Mouse (Mus musculus): ENCODE data around the gene Dhx35. TPM values are rescaled to one million over a fixed set of nuclear protein-coding genes. Genes with fewer than 3 reads are reported as not detected.
A peak's percentile ranks its signal among the peaks of the same experiment; 100 is the strongest.

Gene Dhx35
- polyA plus RNA-seq, 1 experiment, result 23.3 TPM

GRCm38 (mm10) chr2:158864126-158864458 is 69.5 kb downstream of the Dhx35 start:
- no peaks in the 10 kb centered on the region for H3K27me3 ChIP-seq (ENCODE audit: control insufficient read depth, insufficient read depth, low read length)
- TF ChIP-seq CTCF (IDR thresholded peaks at IDR 0.05; ENCODE audit: borderline replicate concordance, insufficient read depth, low read depth, low read length), result no peak
- TF ChIP-seq POLR2A (IDR thresholded peaks at IDR 0.05; ENCODE audit: borderline replicate concordance, insufficient read depth, low read length), result no peak
- no peaks in the 10 kb centered on the region for H3K4me1 ChIP-seq (ENCODE audit: control insufficient read depth, insufficient read depth, low read length)
- no peak overlapping the region for H3K27ac ChIP-seq (ENCODE audit: insufficient read depth, low read length)
- 85% methylated on average over 4 of the region's 4 CpGs for WGBS
- no peak for DNase-seq
- H3K4me3 ChIP-seq (replicated peaks; ENCODE audit: insufficient read depth, low read depth, low read length), result no peak overlapping the region

- peak; percentile 42 to 68 for DNase-seq
- peak; percentile 78 for TF ChIP-seq CTCF (IDR thresholded peaks at IDR 0.05; ENCODE audit: borderline replicate concordance, insufficient read depth, low read depth, low read length)
- no peak for TF ChIP-seq POLR2A (IDR thresholded peaks at IDR 0.05; ENCODE audit: borderline replicate concordance, insufficient read depth, low read length)
- H3K27ac ChIP-seq (ENCODE audit: insufficient read depth, low read length), result no peak overlapping the region
- H3K27me3 ChIP-seq (ENCODE audit: control insufficient read depth, insufficient read depth, low read length), result no peaks in the 10 kb centered on the region
- H3K4me1 ChIP-seq (ENCODE audit: control insufficient read depth, insufficient read depth, low read length), result no peaks in the 10 kb centered on the region
- 33% methylated on average over 10 of the region's 10 CpGs for WGBS
- no peak overlapping the region for H3K4me3 ChIP-seq (replicated peaks; ENCODE audit: insufficient read depth, low read depth, low read length)
Observed at GRCm38 (mm10) chr2:158865358-158865757, 70.8 kb downstream of the Dhx35 start.

GRCm38 (mm10) chr2:158886571-158886970 is 92.0 kb downstream of the Dhx35 start:
- WGBS, result 52% methylated on average over 6 of the region's 6 CpGs
- Histone ChIP-seq H3K27ac (ENCODE audit: insufficient read depth, low read length) (no peak overlapping the region), H3K4me1 (ENCODE audit: control insufficient read depth, insufficient read depth, low read length) (no peaks in the 10 kb centered on the region), H3K27me3 (ENCODE audit: control insufficient read depth, insufficient read depth, low read length) (no peaks in the 10 kb centered on the region), H3K4me3 (replicated peaks; ENCODE audit: insufficient read depth, low read depth, low read length) (no peak overlapping the region)
- no peak for TF ChIP-seq CTCF (IDR thresholded peaks at IDR 0.05; ENCODE audit: borderline replicate concordance, insufficient read depth, low read depth, low read length)
- no peak for TF ChIP-seq POLR2A (IDR thresholded peaks at IDR 0.05; ENCODE audit: borderline replicate concordance, insufficient read depth, low read length)
- no peak for DNase-seq

GRCm38 (mm10) chr2:158888531-158888930 is 93.9 kb downstream of the Dhx35 start:
- H3K4me1 ChIP-seq (ENCODE audit: control insufficient read depth, insufficient read depth, low read length), result no peaks in the 10 kb centered on the region
- 5% methylated on average over 5 of the region's 5 CpGs for WGBS
- DNase-seq, result peak in 1 of 2 experiments; percentile 17
- H3K27ac ChIP-seq (ENCODE audit: insufficient read depth, low read length), result no peak overlapping the region
- no peaks in the 10 kb centered on the region for H3K27me3 ChIP-seq (ENCODE audit: control insufficient read depth, insufficient read depth, low read length)
- TF ChIP-seq POLR2A (IDR thresholded peaks at IDR 0.05; ENCODE audit: borderline replicate concordance, insufficient read depth, low read length) (no peak), CTCF (IDR thresholded peaks at IDR 0.05; ENCODE audit: borderline replicate concordance, insufficient read depth, low read depth, low read length) (no peak)
- no peak overlapping the region for H3K4me3 ChIP-seq (replicated peaks; ENCODE audit: insufficient read depth, low read depth, low read length)

GRCm38 (mm10) chr2:158889201-158889600 is 94.6 kb downstream of the Dhx35 start:
- TF ChIP-seq POLR2A (IDR thresholded peaks at IDR 0.05; ENCODE audit: borderline replicate concordance, insufficient read depth, low read length) (no peak), CTCF (IDR thresholded peaks at IDR 0.05; ENCODE audit: borderline replicate concordance, insufficient read depth, low read depth, low read length) (no peak)
- WGBS, result 43% methylated on average over 11 of the region's 11 CpGs

GRCm38 (mm10) chr2:158891319-158891718 is 96.7 kb downstream of the Dhx35 start:
- H3K27me3 ChIP-seq (ENCODE audit: control insufficient read depth, insufficient read depth, low read length), result no peaks in the 10 kb centered on the region
- H3K4me3 ChIP-seq (replicated peaks; ENCODE audit: insufficient read depth, low read depth, low read length), result no peak overlapping the region
- TF ChIP-seq CTCF (IDR thresholded peaks at IDR 0.05; ENCODE audit: borderline replicate concordance, insufficient read depth, low read depth, low read length) (no peak), POLR2A (IDR thresholded peaks at IDR 0.05; ENCODE audit: borderline replicate concordance, insufficient read depth, low read length) (no peak)
- no peaks in the 10 kb centered on the region for H3K4me1 ChIP-seq (ENCODE audit: control insufficient read depth, insufficient read depth, low read length)
- no peak overlapping the region for H3K27ac ChIP-seq (ENCODE audit: insufficient read depth, low read length)
- DNase-seq, result no peak
- WGBS, result 94% methylated on average over 4 of the region's 4 CpGs

More at GRCm38 (mm10) chr2:158889201-158889600, 94.6 kb downstream of the Dhx35 start:
- Histone ChIP-seq H3K4me1 (ENCODE audit: control insufficient read depth, insufficient read depth, low read length) (no peaks in the 10 kb centered on the region), H3K27me3 (ENCODE audit: control insufficient read depth, insufficient read depth, low read length) (no peaks in the 10 kb centered on the region), H3K4me3 (replicated peaks; ENCODE audit: insufficient read depth, low read depth, low read length) (no peak overlapping the region), H3K27ac (ENCODE audit: insufficient read depth, low read length) (no peak overlapping the region)
- DNase-seq, result no peak

GRCm38 (mm10) chr2:158893171-158893853 is 98.7 kb downstream of the Dhx35 start:
- no peak for TF ChIP-seq CTCF (IDR thresholded peaks at IDR 0.05; ENCODE audit: borderline replicate concordance, insufficient read depth, low read depth, low read length)
- no peak for TF ChIP-seq POLR2A (IDR thresholded peaks at IDR 0.05; ENCODE audit: borderline replicate concordance, insufficient read depth, low read length)
- Histone ChIP-seq H3K4me1 (ENCODE audit: control insufficient read depth, insufficient read depth, low read length) (no peaks in the 10 kb centered on the region), H3K27me3 (ENCODE audit: control insufficient read depth, insufficient read depth, low read length) (no peaks in the 10 kb centered on the region; the same call in 1 of the 2 replicates), H3K4me3 (replicated peaks; ENCODE audit: insufficient read depth, low read depth, low read length) (no peak overlapping the region), H3K27ac (ENCODE audit: insufficient read depth, low read length) (no peak overlapping the region)
- 33% methylated on average over 16 of the region's 16 CpGs for WGBS
- no peak for DNase-seq

- WGBS, result 62% methylated on average over 13 of the region's 13 CpGs
- no peak overlapping the region for H3K27ac ChIP-seq (ENCODE audit: insufficient read depth, low read length)
- TF ChIP-seq CTCF (IDR thresholded peaks at IDR 0.05; ENCODE audit: borderline replicate concordance, insufficient read depth, low read depth, low read length), result no peak
- TF ChIP-seq POLR2A (IDR thresholded peaks at IDR 0.05; ENCODE audit: borderline replicate concordance, insufficient read depth, low read length), result no peak
- peaks cover 1% of the 10 kb centered on the region; the same call in 1 of the 2 replicates for H3K27me3 ChIP-seq (ENCODE audit: control insufficient read depth, insufficient read depth, low read length)
- DNase-seq, result no peak
- H3K4me3 ChIP-seq (replicated peaks; ENCODE audit: insufficient read depth, low read depth, low read length), result no peak overlapping the region
- H3K4me1 ChIP-seq (ENCODE audit: control insufficient read depth, insufficient read depth, low read length), result no peaks in the 10 kb centered on the region
Observed at GRCm38 (mm10) chr2:158898469-158899196, 104.0 kb downstream of the Dhx35 start.

Other genes with a start within 250 kb of the Dhx35 start
- gene Slc32a1, start 184.0 kb upstream of the Dhx35 start, polyA plus RNA-seq (2012; rRNA removed), result 218 TPM in 2 replicates
- 7.2 and 7.5 TPM in 2 replicates for gene Actr5, start 169.9 kb upstream of the Dhx35 start, polyA plus RNA-seq (2012; rRNA removed)
- 59.8 and 65.2 TPM in 2 replicates for gene Ppp1r16b, start 129.4 kb upstream of the Dhx35 start, polyA plus RNA-seq (2012; rRNA removed)
- gene Fam83d, start 26.7 kb upstream of the Dhx35 start, polyA plus RNA-seq (2012; rRNA removed), result 2.5 and 3.0 TPM in 2 replicates

All from cerebellum, adult 2 months (tissue).